Mouse (Mus musculus) spleen, adult 18-20 months (tissue): ENCODE data around the gene Kcna4.

Experiments used
- DNase-seq, 2 experiments: peaks; one replicate each; pipeline ENCODE4 v3.0.0; 2022; ENCODE audit warnings: mixed read lengths in 2 of 2

Gene Kcna4

GRCm38 (mm10) chr2:107289990-107290696, at the start of gene Kcna4:
Gene Kcna4, plus strand, starts transcription at chr2:107290639.
- DNase-seq: peak in 1 of 2 experiments; percentile 3

DNA sequence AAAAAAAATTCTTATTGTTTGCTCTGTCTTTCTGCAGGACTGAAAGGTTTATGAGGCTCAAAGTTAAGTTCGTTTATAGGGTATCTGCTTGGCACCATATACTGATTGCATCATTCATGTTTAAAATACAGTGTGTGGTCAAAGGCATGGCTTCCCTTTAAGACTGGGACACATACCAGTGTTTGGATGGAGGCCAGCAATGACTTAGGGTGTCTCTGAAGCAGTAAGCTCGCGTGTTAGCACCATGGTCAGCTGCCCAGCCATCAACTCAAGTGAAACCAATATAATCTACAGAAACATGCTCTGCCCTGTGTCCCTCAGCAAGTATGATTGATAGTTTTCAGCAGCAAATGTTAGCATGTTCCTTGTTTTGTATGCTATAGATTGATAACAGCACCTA, 32.3 kb upstream of the Kcna4 start:
- DNase-seq: no peak

- DNase-seq: no peak
These were observed 24.2 kb upstream of the Kcna4 start for GRCm38 (mm10) chr2:107266251-107266650.

DNA sequence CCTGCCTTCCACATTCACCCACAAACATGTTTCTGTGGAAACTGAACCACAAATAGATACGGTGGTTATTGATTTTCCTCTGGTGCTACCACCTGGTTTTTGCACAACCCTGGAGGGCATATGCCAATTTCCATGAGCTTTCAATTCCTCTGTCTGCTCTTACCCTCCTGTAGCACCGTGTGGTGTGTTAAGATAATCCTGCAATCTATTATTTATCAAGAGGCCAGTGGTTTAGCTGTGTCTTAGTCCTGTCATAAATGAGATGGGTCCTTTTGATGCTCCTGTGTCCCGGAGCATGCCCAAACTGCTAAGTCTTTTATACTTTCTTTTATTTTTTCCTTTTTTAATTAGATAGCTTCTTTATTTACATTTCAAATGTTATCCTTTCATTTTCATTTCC, 20.4 kb upstream of the Kcna4 start:
- DNase-seq: no peak

- DNase-seq: no peak
These were observed 219 bp downstream of the Kcna4 start for GRCm38 (mm10) chr2:107290697-107291019.

GRCm38 (mm10) chr2:107291142-107291541, 703 bp downstream of the Kcna4 start:
- no peak for DNase-seq

- no peak for DNase-seq
These were observed 4.1 kb downstream of the Kcna4 start for GRCm38 (mm10) chr2:107294521-107294920.

DNA sequence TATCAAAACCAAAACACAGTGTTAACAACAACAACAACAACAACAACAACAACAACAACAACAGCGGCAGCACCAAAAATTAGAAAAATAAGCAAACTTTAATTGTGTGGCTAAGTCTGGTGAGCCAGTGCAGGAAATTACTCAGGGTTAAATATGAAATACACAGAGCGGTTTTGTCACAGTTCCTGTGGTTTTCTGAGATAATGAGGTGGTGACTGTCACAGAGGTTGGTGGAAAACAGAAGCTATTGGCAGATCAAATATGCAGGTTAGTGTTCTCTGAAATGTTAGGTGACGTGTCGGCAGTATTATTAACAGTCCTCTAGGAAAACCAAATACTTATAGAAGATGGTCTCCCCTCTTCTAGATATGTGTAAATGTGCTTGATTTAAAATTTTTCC, 11.4 kb downstream of the Kcna4 start:
- DNase-seq: no peak

- no peak for DNase-seq
These were observed 14.3 kb downstream of the Kcna4 start for GRCm38 (mm10) chr2:107304707-107305106.

- no peak for DNase-seq
These were observed 15.6 kb downstream of the Kcna4 start for GRCm38 (mm10) chr2:107306077-107306476.

DNA sequence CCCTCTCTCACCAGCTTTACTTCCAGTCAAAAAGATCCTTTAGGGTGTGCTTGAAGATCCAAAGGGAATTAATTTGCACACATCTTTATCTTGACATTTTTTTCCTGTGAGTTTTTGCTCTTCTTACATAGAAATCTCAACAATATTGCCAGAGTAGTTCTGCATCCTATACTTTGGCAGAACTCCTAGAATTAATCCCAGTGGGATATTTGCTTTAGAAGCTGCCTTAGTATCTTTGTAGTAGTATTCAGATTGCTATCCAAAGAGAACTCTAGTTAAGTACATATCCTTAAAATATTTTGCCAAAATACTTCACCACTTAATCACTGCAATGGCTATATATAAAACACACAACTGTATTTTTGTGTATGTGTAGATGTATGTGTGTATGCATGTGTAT, 28.2 kb downstream of the Kcna4 start:
- DNase-seq: no peak

DNA sequence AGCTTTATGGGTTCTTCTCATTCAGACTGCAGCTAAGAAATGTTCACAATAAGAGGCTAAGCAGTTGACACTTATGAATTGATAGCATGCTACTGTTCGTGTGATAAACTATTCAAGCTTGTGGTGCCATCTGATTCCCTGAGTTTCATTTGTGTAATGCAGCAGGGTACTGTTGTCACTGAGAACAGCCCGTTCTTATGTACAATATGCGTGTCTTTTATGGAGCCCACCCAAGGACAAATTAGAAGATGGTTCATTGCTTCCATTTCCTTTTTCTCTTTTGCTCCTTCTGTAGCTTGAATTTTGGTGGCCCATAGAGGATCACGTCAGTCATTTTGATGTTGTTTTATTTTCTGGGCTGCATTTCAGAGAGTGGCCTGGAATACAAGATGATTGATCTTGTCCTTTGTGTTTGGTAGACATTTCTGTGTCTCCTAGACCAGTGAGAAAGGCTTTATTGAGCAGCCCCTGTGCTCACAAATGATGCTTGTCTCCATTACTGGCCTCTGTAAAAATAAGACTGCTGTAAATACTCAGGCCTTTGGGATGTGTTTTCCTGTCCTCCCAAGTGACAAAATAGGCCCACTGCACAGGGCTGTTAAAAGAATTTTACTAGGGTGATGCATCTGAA, 31.3 kb downstream of the Kcna4 start:
- DNase-seq: no peak

GRCm38 (mm10) chr2:107324090-107324489, 33.7 kb downstream of the Kcna4 start:
- DNase-seq: no peak

- no peak for DNase-seq
These were observed 36.8 kb downstream of the Kcna4 start for GRCm38 (mm10) chr2:107327276-107327675.

- DNase-seq: no peak
These were observed 50.9 kb downstream of the Kcna4 start for GRCm38 (mm10) chr2:107341291-107341690.

- DNase-seq: no peak
These were observed 54.4 kb downstream of the Kcna4 start for GRCm38 (mm10) chr2:107344807-107345206.

DNA sequence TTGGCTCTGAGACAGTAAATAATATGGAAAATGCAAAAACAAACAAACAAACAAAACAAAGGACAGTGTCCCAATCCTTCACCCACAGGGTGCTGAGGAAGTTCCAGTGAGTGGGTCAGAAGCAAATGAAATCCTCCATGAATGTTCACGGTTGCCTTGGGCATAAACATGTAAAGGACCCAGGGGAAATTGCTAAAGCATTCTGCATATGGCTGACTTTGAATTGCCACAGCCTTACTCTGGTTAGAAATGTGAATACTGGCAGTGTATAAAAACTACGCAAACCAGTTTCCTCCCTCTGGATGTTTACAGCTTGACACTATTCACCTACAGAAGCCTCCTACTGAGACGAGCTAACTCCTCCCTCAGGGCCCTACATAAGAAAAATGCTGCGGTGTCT, 54.9 kb downstream of the Kcna4 start:
- DNase-seq: no peak
